In the genomic region with DNA sequence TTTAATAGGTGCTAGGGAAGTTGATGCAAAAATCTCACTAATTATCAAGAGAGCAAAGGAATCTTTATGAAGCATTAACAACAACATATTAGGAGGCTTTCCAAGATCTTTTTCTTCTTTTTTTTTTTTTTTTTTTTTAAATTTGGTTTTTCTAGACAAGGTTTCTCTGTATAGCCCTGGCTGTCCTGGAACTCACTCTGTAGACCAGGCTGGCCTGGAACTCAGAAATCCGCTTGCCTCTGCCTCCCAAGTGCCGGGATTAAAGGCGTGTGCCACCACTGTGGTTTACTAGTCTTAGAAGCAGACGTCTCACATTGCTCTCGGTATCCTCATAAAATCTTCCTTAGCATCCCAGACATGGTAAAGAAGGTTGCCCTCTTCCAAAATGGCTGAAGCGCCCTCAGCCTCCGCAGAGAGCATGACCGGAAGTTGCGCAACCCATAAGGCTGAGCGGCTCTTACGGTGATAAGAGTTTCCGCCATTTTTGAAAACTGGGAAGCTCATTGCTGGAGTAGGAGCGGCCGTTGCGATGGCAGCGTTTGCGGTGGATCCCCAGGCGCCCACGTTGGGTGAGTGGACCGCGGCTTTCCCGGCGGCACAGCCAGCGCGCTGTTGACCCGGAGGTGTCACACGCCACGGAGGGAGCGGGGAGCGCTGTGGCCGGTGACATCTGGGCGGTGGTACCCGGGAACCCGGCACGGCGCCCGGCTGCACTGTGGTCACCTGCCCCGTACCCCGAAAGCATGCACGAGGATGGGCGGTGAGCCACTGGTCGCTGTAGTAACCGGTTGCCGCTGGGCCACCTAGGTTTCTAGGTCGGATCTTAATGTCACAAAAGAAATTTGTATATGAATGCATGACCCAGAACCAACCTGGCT, we compare ENCODE assay signal across 8 mouse cellular contexts. TPM values are rescaled to one million over a fixed set of nuclear protein-coding genes. Genes with fewer than 3 reads are reported as not detected.
DNase-seq lines count a peak whose midpoint lies in the region; ATAC-seq and TF ChIP-seq lines count a peak whose summit lies in the region.

No protein-coding gene starts in this region.

- in situ Hi-C loops in ES-E14 (cut with MboI; ENCODE audit: low sequenced_read_pairs in 2 of 2, unreplicated experiment in 2 of 2): no loop called here

- intact Hi-C loops in heart, postnatal 36 days (cut with DNase I): loop anchor here (1.0 to 5.0 kb wide), 3 partner anchors 21 to 96 kb away; a partner anchor contains a TSS

- H3K9me3 ChIP-seq in ES-E14 (ENCODE audit: control insufficient read depth, insufficient read depth, low read depth, low read length): no peaks in the 10 kb centered on the region
- no peaks in the 10 kb centered on the region for H3K9me3 ChIP-seq in forebrain, embryonic 15.5 days
- no peaks in the 10 kb centered on the region for H3K9me3 ChIP-seq in lung, embryonic 14.5 days (ENCODE audit: low read depth, low read length)

- peak overlapping the region; percentile 91 for H3K27ac ChIP-seq in ES-E14 (ENCODE audit: insufficient read depth, low read depth, low read length, poor library complexity, severe bottlenecking)
- H3K27ac ChIP-seq in forebrain, embryonic 15.5 days (replicated peaks): peak overlapping the region; percentile 81
- H3K27ac ChIP-seq in layer of hippocampus, adult 2 months: peak overlapping the region; percentile 91
- peak overlapping the region; percentile 72 for H3K27ac ChIP-seq in lung, embryonic 14.5 days (ENCODE audit: low read depth)
- H3K27ac ChIP-seq in olfactory bulb, adult 2 months (ENCODE audit: insufficient read depth, low read depth, low read length): peak overlapping the region; percentile 70; the same call in 1 of the 2 replicates
- H3K27ac ChIP-seq in thymus, adult 2 months (ENCODE audit: control insufficient read depth, insufficient read depth, low read length): no peak overlapping the region

- peaks cover 0 to 2% of the 10 kb centered on the region in 2 experiments; a peak in 1 of 4 replicates for H3K4me1 ChIP-seq in ES-E14 (ENCODE audit: control insufficient read depth in 2 of 2, insufficient read depth in 2 of 2, low read length in 2 of 2, poor library complexity in 1 of 2)
- peaks cover 11% of the 10 kb centered on the region for H3K4me1 ChIP-seq in forebrain, embryonic 15.5 days
- 0 out of 2 replicates have a peak, but pooled peaks cover 5% of the 10 kb centered on the region for H3K4me1 ChIP-seq in lung, embryonic 14.5 days (ENCODE audit: insufficient read depth)
- no peaks in the 10 kb centered on the region for H3K4me1 ChIP-seq in olfactory bulb, adult 2 months (ENCODE audit: control insufficient read depth, insufficient read depth, low read length)
- H3K4me1 ChIP-seq in thymus, adult 2 months (replicated peaks; ENCODE audit: control insufficient read depth, insufficient read depth, low read length): peaks cover 4% of the 10 kb centered on the region

- peak overlapping the region; percentile 75 to 91 for H3K4me3 ChIP-seq in ES-E14 (ENCODE audit: insufficient read depth in 1 of 2, low read depth in 1 of 2, low read length in 2 of 2, poor library complexity in 1 of 2, severe bottlenecking in 1 of 2)
- H3K4me3 ChIP-seq in forebrain, embryonic 15.5 days: peak overlapping the region; percentile 74
- peak overlapping the region; percentile 64 for H3K4me3 ChIP-seq in layer of hippocampus, adult 2 months
- H3K4me3 ChIP-seq in lung, embryonic 14.5 days (ENCODE audit: low read depth, low read length): peak overlapping the region; percentile 79
- peak overlapping the region; percentile 91 for H3K4me3 ChIP-seq in olfactory bulb, adult 2 months (ENCODE audit: insufficient read depth, low read depth, low read length)
- peak overlapping the region; percentile 57 for H3K4me3 ChIP-seq in thymus, adult 2 months (ENCODE audit: control insufficient read depth, insufficient read depth, low read length)

- under 1% methylated on average over 45 of the region's 45 CpGs for WGBS in forebrain, embryonic 15.5 days
- WGBS in lung, embryonic 14.5 days: under 1% methylated on average over 45 of the region's 45 CpGs
- under 1% methylated on average over 45 of the region's 45 CpGs for WGBS in olfactory bulb, adult 2 months
- WGBS in thymus, adult 2 months: under 1% methylated on average over 45 of the region's 45 CpGs

- ATAC-seq in forebrain, embryonic 15.5 days (replicated peaks): peak; percentile 99
- ATAC-seq in lung, embryonic 14.5 days (ENCODE audit: insufficient read depth): peak; percentile 97

- H3K36me3 ChIP-seq in ES-E14 (ENCODE audit: control insufficient read depth, insufficient read depth, low read length, poor library complexity, severe bottlenecking): peaks cover 1% of the 10 kb centered on the region
- peaks cover 9% of the 10 kb centered on the region for H3K36me3 ChIP-seq in forebrain, embryonic 15.5 days
- H3K36me3 ChIP-seq in lung, embryonic 14.5 days (ENCODE audit: insufficient read depth): peaks cover 13% of the 10 kb centered on the region
- H3K36me3 ChIP-seq in thymus, adult 2 months (ENCODE audit: control insufficient read depth, insufficient read depth, low read length): peaks cover 5% of the 10 kb centered on the region; the same call in 1 of the 2 replicates

- DNase-seq in ES-E14 (ENCODE audit: low read depth, low spot score): peak; percentile 80
- DNase-seq in cerebellum, adult 11-12 months: peak; percentile 89
- DNase-seq in heart, postnatal 36 days: peak; percentile 94 to 98
- peak; percentile 84 to 90 for DNase-seq in layer of hippocampus, adult 2 months (ENCODE audit: low spot score in 2 of 2)
- DNase-seq in lung, embryonic 14.5 days: peak; percentile 97
- DNase-seq in thymus, adult 2 months: peak; percentile 87

- 0 out of 2 replicates have a peak, but pooled peaks have one; percentile 18 for TF ChIP-seq POLR2A in olfactory bulb, adult 2 months (IDR thresholded peaks at IDR 0.05; ENCODE audit: insufficient read depth, low read depth, low read length)
- no peak for TF ChIP-seq POLR2A in thymus, adult 2 months (IDR thresholded peaks at IDR 0.05; ENCODE audit: control insufficient read depth, extremely low read depth, insufficient read depth, low read length, poor library complexity)

- H3K27me3 ChIP-seq in forebrain, embryonic 15.5 days: no peaks in the 10 kb centered on the region
- H3K27me3 ChIP-seq in lung, embryonic 14.5 days (ENCODE audit: insufficient read depth, low read length): no peaks in the 10 kb centered on the region
- H3K27me3 ChIP-seq in thymus, adult 2 months (ENCODE audit: control insufficient read depth, insufficient read depth, low read length): no peaks in the 10 kb centered on the region

- H3K9ac ChIP-seq in ES-E14 (ENCODE audit: insufficient read depth, low read depth, low read length, poor library complexity, severe bottlenecking): peak overlapping the region; percentile 91
- peak overlapping the region; percentile 63 for H3K9ac ChIP-seq in forebrain, embryonic 15.5 days (replicated peaks)
- H3K9ac ChIP-seq in lung, embryonic 14.5 days: peak overlapping the region; percentile 73

- TF ChIP-seq CTCF in layer of hippocampus, adult 2 months (conservative IDR thresholded peaks at IDR 0.05): no peak
- no peak for TF ChIP-seq CTCF in lung, embryonic 14.5 days (IDR thresholded peaks at IDR 0.05; ENCODE audit: low read depth)
- TF ChIP-seq CTCF in olfactory bulb, adult 2 months (IDR thresholded peaks at IDR 0.05; ENCODE audit: insufficient read depth, low read depth, low read length): no peak
- TF ChIP-seq CTCF in thymus, adult 2 months (IDR thresholded peaks at IDR 0.05; ENCODE audit: borderline replicate concordance, control insufficient read depth, extremely low read depth, insufficient read depth, low read length, poor library complexity): no peak

- H3K4me2 ChIP-seq in forebrain, embryonic 15.5 days (replicated peaks): peak overlapping the region; percentile 65
- peak overlapping the region; percentile 61 for H3K4me2 ChIP-seq in lung, embryonic 14.5 days

TF ChIP-seq in ES-E14, 5 proteins besides CTCF, POLR2A, EP300 and RAD21:
- TF ChIP-seq HCFC1 (IDR thresholded peaks at IDR 0.05; ENCODE audit: borderline replicate concordance, insufficient read depth, low read length): peak; percentile 91
- no peak for TF ChIP-seq MAFK (IDR thresholded peaks at IDR 0.05; ENCODE audit: insufficient read depth, low read depth, low read length)
- peak; percentile 62; the same call in 1 of the 2 replicates for TF ChIP-seq ZNF384 (IDR thresholded peaks at IDR 0.05; ENCODE audit: low read depth, low read length)
- no peak for TF ChIP-seq CHD2 (IDR thresholded peaks at IDR 0.05; ENCODE audit: low read depth, low read length)
- no peak for TF ChIP-seq ZC3H11A (IDR thresholded peaks at IDR 0.05; ENCODE audit: borderline replicate concordance, low read depth, low read length)

RNA-seq across cellular contexts. Expression of a gene that starts 21.6 kb away (rescaled TPM):
- total RNA-seq in ES-E14 (2012; rRNA removed): 39.1 and 55.8 TPM in 2 replicates
- polyA plus RNA-seq in forebrain, embryonic 15.5 days (2015; fragmentation: Nextera tagmentation; extraction: Ambion mirVana): 51.0 and 56.1 TPM in 2 replicates
- 1 to 10 TPM; 5.4 to 6.0 TPM for total RNA-seq in heart, postnatal 36 days (2021)
- 10 to 100 TPM; 16.5 to 18.8 TPM for total RNA-seq in layer of hippocampus, adult 2 months (2021)
- polyA plus RNA-seq in lung, embryonic 14.5 days (2014; fragmentation: Nextera tagmentation; extraction: Ambion mirVana): 58.9 and 59.0 TPM in 2 replicates
- polyA plus RNA-seq in olfactory bulb, adult 2 months (2012; ENCODE audit: insufficient read depth, insufficient read length, low replicate concordance, missing spikeins): not detected in 2 replicates
- polyA plus RNA-seq in thymus, adult 2 months (2012; rRNA removed): 38.1 and 48.3 TPM in 2 replicates

RNA-seq across cellular contexts. Expression of a gene that starts 21.8 kb away (rescaled TPM):
- total RNA-seq in ES-E14 (2012; rRNA removed): 7.3 TPM in 2 replicates
- polyA plus RNA-seq in forebrain, embryonic 15.5 days (2015; fragmentation: Nextera tagmentation; extraction: Ambion mirVana): 16.5 and 18.7 TPM in 2 replicates
- 1 to 10 TPM; 7.9 to 9.8 TPM for total RNA-seq in heart, postnatal 36 days (2021)
- 10 to 100 TPM; 27.9 to 28.4 TPM for total RNA-seq in layer of hippocampus, adult 2 months (2021)
- 15.1 and 16.8 TPM in 2 replicates for polyA plus RNA-seq in lung, embryonic 14.5 days (2014; fragmentation: Nextera tagmentation; extraction: Ambion mirVana)
- polyA plus RNA-seq in olfactory bulb, adult 2 months (2012; ENCODE audit: insufficient read depth, insufficient read length, low replicate concordance, missing spikeins): not detected in 2 replicates
- polyA plus RNA-seq in thymus, adult 2 months (2012; rRNA removed): 5.1 and 5.4 TPM in 2 replicates

RNA-seq across cellular contexts. Expression of a gene that starts 57.4 kb away (rescaled TPM):
- 50.3 and 62.6 TPM in 2 replicates for total RNA-seq in ES-E14 (2012; rRNA removed)
- 97.6 and 104 TPM in 2 replicates for polyA plus RNA-seq in forebrain, embryonic 15.5 days (2015; fragmentation: Nextera tagmentation; extraction: Ambion mirVana)
- 10 to 100 TPM; 61.8 to 64.2 TPM for total RNA-seq in heart, postnatal 36 days (2021)
- 100 to 1,000 TPM; 541 to 558 TPM for total RNA-seq in layer of hippocampus, adult 2 months (2021)
- polyA plus RNA-seq in lung, embryonic 14.5 days (2014; fragmentation: Nextera tagmentation; extraction: Ambion mirVana): 67.6 and 68.9 TPM in 2 replicates
- polyA plus RNA-seq in olfactory bulb, adult 2 months (2012; ENCODE audit: insufficient read depth, insufficient read length, low replicate concordance, missing spikeins): 68.0 and 146 TPM in 2 replicates
- 7.6 and 9.1 TPM in 2 replicates for polyA plus RNA-seq in thymus, adult 2 months (2012; rRNA removed)

Comparison
In these comparisons a context has a peak if more than half of its experiments do, and no peak if none do; other contexts are left out.
1. RNA of a gene that starts 21.6 kb away (polyA plus RNA-seq): 58.9 to 59.0 TPM in lung, embryonic 14.5 days, 51.0 to 56.1 TPM in forebrain, embryonic 15.5 days and 38.1 to 48.3 TPM in thymus, adult 2 months; not detected in olfactory bulb, adult 2 months; every median in the first group is over 10 times any median in the second.
2. Peak in every context shown above with its lines, with median percentiles within 50 percentile points of each other: DNase-seq, H3K4me3 ChIP-seq and H3K9ac ChIP-seq.